Mouse (Mus musculus) subcutaneous adipose tissue, adult 2 months (tissue): Measurements from ENCODE around the gene Scn8a. TPM values are rescaled to one million over a fixed set of nuclear protein-coding genes. Genes with fewer than 3 reads are reported as not detected.

Source experiments
- polyA plus RNA-seq: library from polyadenylated mRNA; depleted of rRNA; stranded (reverse); fragments of >200 nt; gene quantifications from 2 replicates; pipeline ENCODE4 v1.2.3, GENCODE M21; 2012; ENCODE audit warnings: low replicate concordance; rRNA removed

Gene Scn8a
- 0.32 and 0.80 TPM in 2 replicates for polyA plus RNA-seq

GRCm38 (mm10) chr15:100869558-100869957 lies at the start of gene Scn8a:
Gene Scn8a, plus strand, starts transcription at chr15:100869858.

DNA sequence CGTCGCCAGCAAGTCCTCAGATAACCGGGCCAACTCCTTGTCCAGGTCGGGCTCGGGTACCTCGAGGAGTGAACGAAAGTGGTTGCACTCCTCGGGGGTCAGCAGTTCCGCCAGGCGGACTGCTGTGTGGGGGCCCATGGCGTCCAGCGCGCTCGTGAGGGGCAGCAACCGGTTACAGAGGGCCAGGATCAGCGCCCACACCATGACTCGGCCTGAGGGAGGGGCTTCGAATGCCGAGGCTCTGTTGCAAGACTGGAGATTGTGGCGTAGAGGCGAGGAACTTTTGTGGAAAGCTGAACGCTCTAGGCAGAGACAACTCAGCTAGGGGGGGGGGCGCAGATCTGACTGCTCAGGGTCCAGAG lies 177.5 kb downstream of the Scn8a start, which contains the start of gene Gm47841:
Gene Gm47841 (minus strand): TSS at position 204 of the 362 bp plus-strand sequence.

DNA sequence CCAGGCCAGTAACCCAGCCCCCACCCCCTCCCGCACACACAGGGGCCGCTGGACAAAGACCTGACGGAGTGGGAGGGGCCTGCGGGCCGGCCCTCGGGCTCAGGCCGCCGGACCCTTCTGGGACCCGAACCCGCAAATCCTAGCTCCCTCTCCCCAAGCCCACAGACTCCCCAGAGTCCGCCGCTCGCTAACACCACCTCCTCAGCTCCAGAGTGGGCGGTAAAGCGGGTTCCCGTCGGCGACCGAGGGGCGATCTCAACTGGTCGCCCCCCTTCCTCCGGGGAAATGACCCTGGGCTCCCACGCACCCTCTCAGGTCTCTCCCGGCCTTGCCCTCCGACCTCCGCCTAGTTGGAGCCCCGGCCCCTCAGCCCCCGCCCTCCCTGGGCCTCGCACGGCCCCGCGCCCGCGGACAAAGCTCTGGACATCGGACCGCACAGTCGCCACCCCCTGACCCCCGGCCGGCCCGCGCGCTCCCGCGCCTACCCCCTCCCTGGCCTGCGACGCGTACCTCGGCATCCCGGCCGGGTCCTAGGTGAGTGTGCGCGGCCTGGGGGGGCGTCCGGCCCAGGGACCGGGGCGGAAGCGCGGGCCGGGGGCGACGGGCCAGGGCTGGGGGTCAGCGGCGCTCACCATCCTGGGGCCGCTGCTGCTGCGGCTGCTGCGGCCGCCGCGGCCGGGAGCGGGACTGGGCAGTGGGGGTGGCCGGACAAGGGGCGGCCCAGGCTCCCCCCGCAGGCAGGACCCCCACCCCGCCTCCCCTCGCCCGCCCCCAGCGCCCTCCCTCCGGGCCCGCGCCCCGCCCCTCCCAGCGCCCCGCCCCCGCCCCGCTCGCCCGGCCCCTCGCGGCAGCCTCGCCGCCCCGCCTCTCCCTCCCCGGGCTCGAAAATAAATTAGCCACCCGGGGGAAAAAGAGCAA lies 208.4 kb downstream of the Scn8a start, which contains the start of gene Fignl2:
Gene Fignl2 (minus strand): TSS at position 755 of the 918 bp plus-strand sequence.

Other genes starting within 250 kb of the Scn8a start
- gene Smagp, start 232.9 kb upstream of the Scn8a start, polyA plus RNA-seq: 43.6 and 51.9 TPM in 2 replicates
- 2.9 and 6.6 TPM in 2 replicates for gene Bin2, start 200.3 kb upstream of the Scn8a start, polyA plus RNA-seq
- 21.9 and 86.1 TPM in 2 replicates for gene Cela1, start 181.9 kb upstream of the Scn8a start, polyA plus RNA-seq
- 0.52 and 1.5 TPM in 2 replicates for gene Galnt6, start 140.5 kb upstream of the Scn8a start, polyA plus RNA-seq
- gene Slc4a8, start 108.1 kb upstream of the Scn8a start, polyA plus RNA-seq: 1.8 and 4.7 TPM in 2 replicates
- 0.50 TPM in 1 of 2 replicates, not detected in the other for gene Gm47841, start 177.5 kb downstream of the Scn8a start, polyA plus RNA-seq
- 5.9 and 10.9 TPM in 2 replicates for gene Fignl2, start 208.7 kb downstream of the Scn8a start, polyA plus RNA-seq
- not detected in 2 replicates for gene Ankrd33, start 245.9 kb downstream of the Scn8a start, polyA plus RNA-seq